Mouse (Mus musculus) liver, embryonic 11.5 days (tissue): ENCODE results near the gene Tex14. TPM values are rescaled to one million over a fixed set of nuclear protein-coding genes. Genes with fewer than 3 reads are reported as not detected.
"Not testable (repeated sequence)": the region's sequence is repeated elsewhere in the genome, so short reads cannot be mapped to it uniquely, and the experiment has no call there.

ENCODE experiments used
- ATAC-seq: fragments of 200-750 bp; cut with Nextera tagmentation; replicated peaks from 2 replicates; pipeline ENCODE4 v1.8.0; 2017; ENCODE audit warnings: moderate number of reproducible peaks, mild to moderate bottlenecking, moderate TSS enrichment, moderate library complexity; ENCODE audit not compliant: low FRiP score
- DNase-seq: peaks from one replicate; pipeline ENCODE4 v3.0.0-alpha.2; 2017; ENCODE audit warnings: low spot score
- H3K27ac ChIP-seq: fragments of 300-500 bp; sonication (generic); 2 replicates; pipeline ENCODE4 v1.5.1; 2014; ENCODE audit warnings: mild to moderate bottlenecking, low read depth, low read length, control low read depth
- H3K27me3 ChIP-seq: fragments of 300-500 bp; sonication (generic); replicated peaks from 2 replicates; pipeline ENCODE4 v1.6.1; 2014; ENCODE audit warnings: low read length, mixed read lengths; ENCODE audit not compliant: control insufficient read depth, insufficient read depth
- H3K36me3 ChIP-seq: fragments of 300-500 bp; sonication (generic); 2 replicates; pipeline ENCODE4 v1.6.1; 2014; ENCODE audit warnings: mild to moderate bottlenecking, low read length, moderate library complexity, mixed read lengths; ENCODE audit not compliant: control insufficient read depth, insufficient read depth
- H3K4me1 ChIP-seq: fragments of 300-500 bp; sonication (generic); replicated peaks from 2 replicates; pipeline ENCODE4 v1.6.1; 2014; ENCODE audit warnings: low read length, mixed read lengths; ENCODE audit not compliant: control insufficient read depth, insufficient read depth
- H3K4me2 ChIP-seq: fragments of 300-500 bp; sonication (generic); 2 replicates; pipeline ENCODE4 v1.6.1; 2014; ENCODE audit warnings: mild to moderate bottlenecking, control low read depth, moderate library complexity
- H3K4me3 ChIP-seq: fragments of 300-500 bp; sonication (generic); 2 replicates; pipeline ENCODE4 v1.5.1; 2014; ENCODE audit warnings: low read depth, low read length, control low read depth
- H3K9ac ChIP-seq: fragments of 300-500 bp; sonication (generic); 2 replicates; pipeline ENCODE4 v1.6.1; 2014; ENCODE audit warnings: low read depth, low read length, control low read depth
- H3K9me3 ChIP-seq: fragments of 300-500 bp; sonication (generic); 2 replicates; pipeline ENCODE4 v1.6.1; 2016; ENCODE audit warnings: low read length, inconsistent platforms, mixed read lengths; ENCODE audit not compliant: control insufficient read depth
- WGBS: fragments of 180-500 bp; shearing (Covaris S2); extraction: QIAGEN DNeasy Blood & Tissue Kit; methylation state at CpG from one replicate; pipeline ENCODE4 v1.1.7; 2014; 5-methylcytosine and 5-hydroxymethylcytosine counted together
- polyA plus RNA-seq: library from polyadenylated mRNA; unstranded; fragments of >200 nt; fragmentation: Nextera tagmentation; extraction: Ambion mirVana; gene quantifications from 2 replicates; pipeline ENCODE4 v1.2.1, GENCODE M21; 2014

Gene Tex14
- polyA plus RNA-seq, 1 experiment from 2014 or later = 0.32 TPM

DNA sequence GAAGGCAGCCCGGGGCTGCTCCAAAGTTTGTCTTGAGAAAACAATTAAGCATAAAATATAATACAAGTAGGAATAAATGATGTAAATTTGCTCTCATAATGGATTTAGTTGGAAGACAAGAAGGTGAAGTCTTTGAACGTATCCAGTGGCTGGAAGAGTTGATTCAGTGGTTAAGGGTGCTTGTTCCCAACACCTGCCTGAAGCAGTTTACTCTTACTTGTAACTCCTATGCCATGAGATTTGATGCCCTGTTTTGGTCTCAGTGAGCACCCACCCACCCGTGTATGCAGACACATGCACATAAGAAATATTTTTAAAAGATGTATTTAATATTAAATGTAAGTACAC, 44.3 kb downstream of the Tex14 start:
- H3K9me3 ChIP-seq = no peaks in the 10 kb centered on the region
- DNase-seq (no peak), ATAC-seq (no peak)
- H3K36me3 ChIP-seq = no peaks in the 10 kb centered on the region
- H3K27ac ChIP-seq = peak overlapping the region; percentile 30; the same call in 1 of the 2 replicates
- H3K4me2 ChIP-seq = no peak overlapping the region
- H3K4me1 ChIP-seq = peaks cover 19% of the 10 kb centered on the region
- H3K27me3 ChIP-seq = no peaks in the 10 kb centered on the region
- WGBS = 12% methylated on average over 3 of the region's 3 CpGs
- no peak overlapping the region for H3K4me3 ChIP-seq
- no peak overlapping the region for H3K9ac ChIP-seq

DNA sequence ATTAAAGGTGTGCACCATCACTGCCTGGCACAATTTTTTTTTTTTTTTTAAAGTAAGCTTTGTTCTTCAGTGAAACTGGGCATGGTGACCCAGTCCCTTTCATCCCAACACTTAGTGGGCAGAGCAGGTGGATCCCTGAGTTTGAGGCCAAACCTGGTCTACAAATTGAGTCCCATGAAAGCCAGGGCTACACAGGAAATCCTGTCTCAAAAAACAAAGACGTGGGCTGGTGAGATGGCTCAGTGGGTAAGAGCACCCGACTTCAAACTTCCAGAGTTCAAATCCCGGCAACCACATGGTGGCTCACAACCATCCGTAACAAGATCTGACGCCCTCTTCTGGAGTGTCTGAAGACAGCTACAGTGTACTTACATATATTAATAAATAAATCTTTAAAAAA, 45.0 kb downstream of the Tex14 start:
- not testable (repeated sequence) for DNase-seq, H3K36me3 ChIP-seq, H3K4me3 ChIP-seq, ATAC-seq, H3K9ac ChIP-seq, H3K4me2 ChIP-seq, H3K9me3 ChIP-seq, H3K27ac ChIP-seq, H3K27me3 ChIP-seq
- peaks cover 15% of the 10 kb centered on the region for H3K4me1 ChIP-seq
- 49% methylated on average over 5 of the region's 5 CpGs for WGBS

DNA sequence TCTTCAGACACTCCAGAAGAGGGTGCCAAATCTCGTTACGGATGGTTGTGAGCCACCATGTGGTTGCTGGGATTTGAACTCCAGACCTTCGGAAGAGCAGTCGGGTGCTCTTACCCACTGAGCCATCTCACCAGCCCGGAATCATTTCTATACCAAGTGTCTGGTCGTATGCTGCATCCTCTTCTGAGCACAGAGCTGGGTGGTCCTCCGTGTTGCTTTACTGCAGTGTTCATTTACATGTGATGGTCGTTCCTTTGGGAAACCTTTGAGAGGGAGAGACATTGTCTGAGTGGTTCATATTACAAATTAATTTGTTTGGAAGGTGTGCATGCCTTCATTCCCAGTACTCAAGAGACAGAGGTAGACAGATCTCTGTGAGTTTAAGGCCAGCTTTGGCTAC, 47.9 kb downstream of the Tex14 start:
- WGBS = 69% methylated on average over 6 of the region's 8 CpGs
- not testable (repeated sequence) for H3K27ac ChIP-seq, H3K27me3 ChIP-seq, H3K4me3 ChIP-seq, H3K9me3 ChIP-seq, ATAC-seq, H3K36me3 ChIP-seq, DNase-seq
- peak overlapping the region; percentile 29; the same call in 1 of the 2 replicates for H3K4me2 ChIP-seq
- H3K4me1 ChIP-seq = peaks cover 14% of the 10 kb centered on the region
- peak overlapping the region; percentile 34; the same call in 1 of the 2 replicates for H3K9ac ChIP-seq

DNA sequence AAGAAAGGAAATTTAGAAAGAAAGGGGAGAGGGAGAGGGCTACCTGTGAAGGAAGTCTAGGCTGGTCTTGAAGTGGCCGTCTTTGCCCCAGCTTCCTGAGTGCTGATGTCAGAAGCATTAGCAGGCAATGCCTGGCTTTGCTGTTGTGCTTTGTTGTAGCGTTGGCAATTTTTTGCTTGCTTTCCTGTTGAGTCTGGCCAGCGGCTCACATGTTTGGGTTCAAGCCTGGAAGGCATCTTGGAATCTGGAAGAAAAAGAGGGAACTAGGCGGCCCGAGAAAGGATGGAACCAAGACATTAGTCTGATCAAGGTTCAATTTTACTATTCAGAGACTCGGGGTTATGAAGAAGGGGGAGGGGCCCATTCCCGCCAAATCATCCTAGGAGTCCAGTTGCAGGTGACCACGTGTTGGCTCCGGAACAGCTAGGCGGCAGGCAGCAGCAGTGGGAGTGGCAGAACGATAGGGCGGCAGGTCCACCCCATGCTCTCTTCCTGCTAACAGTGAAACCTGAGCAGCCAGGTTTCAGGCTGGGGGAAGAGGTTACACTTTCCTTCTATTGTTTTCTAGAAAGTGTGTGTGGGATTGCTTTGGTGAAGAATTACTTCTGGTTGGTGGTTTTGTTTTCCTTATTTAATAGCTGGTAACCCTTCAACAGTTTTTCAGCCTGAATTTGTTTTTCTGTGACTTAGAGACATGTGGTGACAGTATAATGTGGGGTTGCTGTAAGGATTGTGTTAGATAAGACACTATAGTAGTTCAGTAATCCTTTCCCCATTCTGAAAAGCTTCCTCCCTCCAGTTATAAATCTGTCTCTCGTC, 48.6 kb downstream of the Tex14 start:
- 18% methylated on average over 13 of the region's 13 CpGs for WGBS
- Histone ChIP-seq H3K4me2 (peak overlapping the region; percentile 29), H3K27me3 (no peaks in the 10 kb centered on the region), H3K9ac (peak overlapping the region; percentile 40; the same call in 1 of the 2 replicates), H3K9me3 (no peaks in the 10 kb centered on the region), H3K4me3 (no peak overlapping the region), H3K4me1 (peaks cover 11% of the 10 kb centered on the region), H3K36me3 (no peaks in the 10 kb centered on the region), H3K27ac (no peak overlapping the region)
- no peak for ATAC-seq
- no peak for DNase-seq

DNA sequence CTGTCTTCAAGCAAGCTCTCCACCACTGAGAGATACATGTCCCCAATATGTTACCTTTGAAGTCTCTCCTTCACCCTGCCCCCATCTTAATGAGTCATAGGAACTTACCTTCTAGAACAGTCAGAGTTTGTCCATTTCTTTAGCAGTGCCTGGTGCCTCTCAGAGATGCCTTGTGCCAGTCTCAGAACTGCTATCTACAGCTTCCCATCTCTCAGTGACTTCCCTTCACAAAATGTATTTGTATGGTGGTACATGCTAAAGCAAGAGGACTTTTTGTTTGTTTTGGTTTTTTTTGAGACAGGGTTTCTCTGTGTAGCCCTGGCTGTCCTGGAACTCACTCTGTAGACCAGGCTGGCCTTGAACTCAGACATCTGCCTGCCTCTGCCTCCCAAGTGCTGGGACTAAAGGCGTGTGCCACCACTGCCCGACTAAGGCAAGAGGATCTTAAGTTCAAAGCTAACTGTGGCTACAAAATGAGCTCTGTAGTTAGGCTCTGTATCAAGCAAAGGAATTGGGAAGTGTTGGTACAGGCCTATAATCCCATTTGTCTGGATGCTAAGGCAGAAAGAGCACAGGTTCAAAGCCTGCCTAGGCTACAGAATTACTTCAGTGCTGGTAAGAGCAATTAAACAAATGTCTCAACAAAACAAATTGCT, 49.3 kb downstream of the Tex14 start:
- ATAC-seq (no peak), DNase-seq (no peak)
- Histone ChIP-seq H3K27me3 (no peaks in the 10 kb centered on the region), H3K27ac (no peak overlapping the region), H3K9ac (peak overlapping the region; percentile 40; the same call in 1 of the 2 replicates), H3K36me3 (no peaks in the 10 kb centered on the region), H3K4me2 (peak overlapping the region; percentile 29; the same call in 1 of the 2 replicates), H3K4me1 (peaks cover 11% of the 10 kb centered on the region), H3K4me3 (no peak overlapping the region), H3K9me3 (no peaks in the 10 kb centered on the region)
- 84% methylated on average over 2 of the region's 2 CpGs for WGBS

DNA sequence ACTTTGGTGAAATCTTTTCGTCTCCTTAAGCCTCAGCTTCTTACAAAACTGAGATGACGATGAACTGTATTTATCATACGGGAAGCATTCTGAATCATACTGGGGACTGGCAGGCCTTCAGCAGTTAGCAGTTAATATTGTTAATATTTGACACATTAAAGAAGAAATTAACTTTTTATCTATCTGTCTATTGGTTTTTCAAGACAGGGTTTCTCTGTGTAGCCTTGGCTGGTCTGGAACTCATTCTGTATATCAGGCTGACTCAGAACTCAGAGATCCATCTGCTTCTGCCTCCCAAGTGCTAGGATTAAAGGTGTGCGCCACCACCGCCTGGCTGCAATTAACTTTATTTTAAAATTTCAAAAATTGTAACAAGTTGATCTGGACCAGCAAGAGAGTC, 50.7 kb downstream of the Tex14 start:
- Histone ChIP-seq H3K4me1 (peaks cover 11% of the 10 kb centered on the region), H3K27ac (no peak overlapping the region), H3K4me2 (no peak overlapping the region), H3K36me3 (no peaks in the 10 kb centered on the region), H3K27me3 (no peaks in the 10 kb centered on the region), H3K4me3 (no peak overlapping the region), H3K9me3 (no peaks in the 10 kb centered on the region), H3K9ac (no peak overlapping the region)
- no peak for ATAC-seq
- no peak for DNase-seq
- 91% methylated on average over 5 of the region's 5 CpGs for WGBS

DNA sequence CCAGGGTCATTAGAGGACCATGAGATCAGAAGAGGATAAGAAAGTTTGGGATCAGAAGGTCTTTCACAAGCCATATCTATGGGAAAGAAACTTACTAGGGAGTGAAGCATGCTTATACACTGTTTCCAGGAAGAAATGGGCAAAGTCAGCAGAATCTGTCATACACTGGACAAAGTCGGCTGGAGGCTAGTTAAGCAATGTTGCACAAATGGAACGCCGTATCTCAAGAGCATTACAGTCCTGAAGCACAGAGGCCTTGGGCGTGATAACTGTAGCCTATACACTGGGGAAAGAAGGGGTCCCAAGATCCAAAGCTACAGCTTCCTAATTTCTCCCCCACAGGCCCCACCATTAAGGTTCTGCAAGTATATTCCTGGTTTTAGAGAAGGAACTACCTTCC, 51.1 kb downstream of the Tex14 start:
- ATAC-seq = no peak
- Histone ChIP-seq H3K9ac (no peak overlapping the region), H3K9me3 (no peaks in the 10 kb centered on the region), H3K27ac (no peak overlapping the region), H3K36me3 (no peaks in the 10 kb centered on the region), H3K4me3 (no peak overlapping the region), H3K27me3 (no peaks in the 10 kb centered on the region), H3K4me2 (no peak overlapping the region), H3K4me1 (peaks cover 11% of the 10 kb centered on the region)
- 86% methylated on average over 4 of the region's 4 CpGs for WGBS
- DNase-seq = no peak

DNA sequence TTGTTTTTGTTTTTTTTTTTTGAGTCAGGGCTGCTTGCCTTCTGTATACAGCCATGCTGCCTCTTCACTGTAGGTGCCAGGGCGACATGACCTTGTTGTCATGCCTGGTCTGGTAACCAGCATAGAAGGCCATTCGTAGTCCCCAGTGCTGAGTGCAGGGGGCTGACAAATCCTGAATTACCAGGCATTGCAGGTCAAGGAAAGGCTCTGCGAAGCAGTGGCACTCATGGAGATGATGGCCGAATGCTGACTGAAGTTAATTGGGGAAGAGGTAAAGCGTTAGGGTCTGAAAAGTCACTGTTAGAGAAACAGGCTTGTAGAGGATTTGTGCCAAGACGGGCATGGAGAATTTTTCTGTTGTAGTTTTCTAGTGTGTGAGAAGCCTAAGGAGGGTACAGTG, 55.7 kb downstream of the Tex14 start:
- Histone ChIP-seq H3K4me1 (no peaks in the 10 kb centered on the region), H3K27me3 (no peaks in the 10 kb centered on the region), H3K9me3 (no peaks in the 10 kb centered on the region), H3K27ac (no peak overlapping the region), H3K4me2 (no peak overlapping the region), H3K36me3 (no peaks in the 10 kb centered on the region), H3K4me3 (no peak overlapping the region), H3K9ac (no peak overlapping the region)
- 89% methylated on average over 6 of the region's 6 CpGs for WGBS
- no peak for DNase-seq
- no peak for ATAC-seq
